Mouse (Mus musculus) spleen, adult 18-20 months (tissue): ENCODE measurements at regions not wholly inside any gene's neighbourhood (a gene's known extent, or its start where the extent isn't known, plus 50 kb on each side); places are given as distances from the start of the nearest gene placed in this dataset.
A peak's percentile ranks its signal among the peaks of the same experiment; 100 is the strongest.
"Not testable (repeated sequence)": the region's sequence is repeated elsewhere in the genome, so short reads cannot be mapped to it uniquely, and the experiment has no call there.

Experiments used
- DNase-seq, 2 experiments: peaks; one replicate each; pipeline ENCODE4 v3.0.0; 2022; ENCODE audit warnings: mixed read lengths in 2 of 2

- DNase-seq, result not testable (repeated sequence)
These were observed 57.9 kb upstream of the Zfp709 start for GRCm38 (mm10) chr8:71823655-71824622.

DNA sequence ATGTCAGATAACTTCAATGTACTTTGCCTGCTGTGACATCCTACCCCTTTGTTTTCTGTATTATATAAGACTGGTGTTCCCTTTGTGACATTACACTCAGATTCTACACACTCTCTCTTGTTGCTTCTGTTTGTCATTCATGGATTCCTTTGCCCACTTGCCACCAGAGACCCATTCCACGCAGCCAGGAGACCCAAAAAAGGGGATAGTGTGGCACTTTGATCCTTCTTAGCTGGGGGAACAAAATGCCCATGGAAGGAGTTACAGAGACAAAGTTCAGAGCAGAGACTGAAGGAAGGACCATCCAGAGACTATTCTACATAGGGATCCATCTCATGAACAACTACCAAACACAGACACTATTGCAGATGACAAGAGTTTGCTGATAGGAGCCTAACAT is 59.1 kb upstream of the Zfp709 start:
- DNase-seq, result not testable (repeated sequence)

DNA sequence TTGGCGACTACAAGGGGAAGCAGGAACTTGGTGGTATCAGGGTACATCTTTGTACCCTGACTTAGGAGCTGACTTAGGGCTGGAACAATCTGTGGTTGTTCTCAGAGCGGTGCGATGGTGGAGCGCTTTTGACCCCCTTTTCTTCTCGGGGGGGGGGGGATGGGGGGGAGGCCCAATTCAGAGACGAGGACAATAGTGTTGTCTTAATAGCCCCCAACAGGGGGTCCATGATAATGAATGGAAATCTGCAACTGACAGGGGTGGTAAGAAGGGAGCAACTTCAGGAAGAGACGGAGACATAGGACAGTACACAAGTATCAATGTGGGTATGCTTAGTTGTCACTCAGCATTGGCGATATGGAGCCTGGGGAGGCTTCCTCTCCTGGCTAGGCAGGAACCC is 61.9 kb upstream of the Zfp709 start:
- DNase-seq, result not testable (repeated sequence)

- not testable (repeated sequence) for DNase-seq
These were observed 62.4 kb upstream of the Zfp709 start for GRCm38 (mm10) chr8:71819381-71819780.

GRCm38 (mm10) chr8:71816272-71817034 is 65.4 kb upstream of the Zfp709 start:
- not testable (repeated sequence) for DNase-seq

DNA sequence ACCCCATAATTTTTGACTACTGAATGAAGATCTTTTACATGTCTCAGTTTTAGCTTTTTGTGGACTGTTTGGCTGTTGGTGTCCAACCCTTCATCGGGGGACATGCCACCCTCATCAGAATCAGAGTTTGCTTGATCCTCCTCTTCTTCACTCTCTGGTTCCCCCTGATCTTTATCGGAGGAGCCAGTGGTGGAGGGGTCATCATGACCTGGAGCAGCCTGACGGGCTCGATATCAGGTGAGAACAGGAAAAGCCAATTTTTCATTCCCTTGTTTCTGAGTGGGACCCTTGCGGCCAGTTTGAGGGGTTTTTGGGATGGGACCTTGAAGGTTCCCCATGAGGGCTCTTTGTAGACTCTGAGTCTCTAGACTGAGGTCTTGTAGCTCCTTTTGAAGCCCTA is 66.0 kb upstream of the Zfp709 start:
- DNase-seq, result not testable (repeated sequence)

GRCm38 (mm10) chr8:71814740-71815514 is 66.9 kb upstream of the Zfp709 start:
- not testable (repeated sequence) for DNase-seq

DNA sequence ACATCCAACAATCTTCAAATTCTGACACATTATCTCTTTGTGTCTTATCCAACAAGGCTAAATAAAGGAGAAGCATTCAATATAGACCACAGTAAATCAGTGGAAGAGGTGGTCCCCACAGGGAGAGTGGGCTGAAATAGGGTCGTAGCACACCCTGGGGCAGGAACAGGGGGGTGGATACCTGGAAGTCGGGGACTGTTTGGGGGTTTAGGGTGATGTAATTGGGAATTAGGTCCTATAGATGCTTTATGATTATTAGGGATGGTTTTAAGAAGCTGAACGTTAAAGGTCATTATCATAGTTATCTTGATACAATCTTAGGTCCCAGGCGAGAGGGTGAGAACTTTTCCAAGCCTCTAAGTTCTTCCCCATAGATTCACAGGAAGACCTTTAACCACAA is 67.9 kb upstream of the Zfp709 start:
- DNase-seq, result not testable (repeated sequence)

- DNase-seq, result not testable (repeated sequence)
These were observed 68.6 kb upstream of the Zfp709 start for GRCm38 (mm10) chr8:71813239-71813638.

DNA sequence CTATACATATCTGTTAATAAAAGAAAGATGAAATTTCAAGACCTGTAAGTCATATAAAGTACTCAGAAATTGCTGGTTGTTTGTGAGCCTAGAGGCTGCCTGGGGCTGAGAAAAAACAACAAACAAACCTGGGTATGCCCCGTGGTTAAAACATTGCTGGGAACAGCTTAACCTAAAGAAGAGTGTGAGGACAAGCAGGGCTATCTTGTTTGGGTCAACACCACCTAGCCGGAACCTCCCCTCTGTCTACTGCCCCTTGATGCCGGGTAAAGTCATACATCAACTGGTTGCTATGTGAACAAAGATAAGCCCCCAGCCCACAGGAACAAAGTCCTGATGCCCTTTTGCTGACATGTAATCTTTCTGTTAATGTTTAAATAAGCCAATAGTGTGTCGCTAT is 74.0 kb upstream of the Zfp709 start:
- DNase-seq, result not testable (repeated sequence)

DNA sequence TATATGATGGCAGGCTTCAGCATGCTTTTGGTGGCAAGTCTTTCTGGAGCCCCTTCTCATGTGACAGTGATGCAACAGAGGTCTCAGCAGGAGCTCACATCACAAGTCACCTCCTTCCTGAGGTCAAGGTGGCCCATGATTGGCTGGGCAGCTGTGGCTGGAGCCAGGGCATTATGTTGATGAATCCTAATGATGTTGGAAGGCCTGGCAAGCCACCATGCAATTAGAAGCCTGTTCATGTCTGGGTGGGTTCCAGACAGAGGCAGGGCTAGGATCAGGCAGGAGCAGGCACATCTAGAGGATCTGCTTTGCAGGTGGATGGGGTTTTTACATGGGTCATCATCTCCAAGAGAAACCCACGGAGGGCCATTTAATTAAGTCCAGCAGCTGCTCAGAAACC is 77.2 kb upstream of the Zfp709 start:
- DNase-seq, result not testable (repeated sequence)

DNA sequence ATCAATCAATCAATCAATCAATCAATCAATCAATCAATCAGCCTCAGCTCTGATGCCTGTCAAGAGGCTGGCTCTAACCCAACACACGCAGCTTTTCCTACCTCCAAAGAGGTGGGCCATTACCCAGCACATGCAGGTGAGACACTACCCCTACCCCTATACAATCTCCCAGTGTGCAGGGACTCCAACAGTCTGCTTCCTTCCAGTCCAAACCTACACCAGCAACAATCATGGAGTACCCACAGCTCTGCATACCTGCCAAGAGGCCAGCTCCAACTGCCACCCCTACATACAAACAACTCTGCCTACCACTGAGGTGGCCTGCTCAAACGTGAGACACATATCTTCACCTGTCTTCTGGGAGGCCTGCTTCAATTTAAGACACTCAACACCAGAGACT is 76.7 kb upstream of the Fcho1 start:
- not testable (repeated sequence) for DNase-seq

DNA sequence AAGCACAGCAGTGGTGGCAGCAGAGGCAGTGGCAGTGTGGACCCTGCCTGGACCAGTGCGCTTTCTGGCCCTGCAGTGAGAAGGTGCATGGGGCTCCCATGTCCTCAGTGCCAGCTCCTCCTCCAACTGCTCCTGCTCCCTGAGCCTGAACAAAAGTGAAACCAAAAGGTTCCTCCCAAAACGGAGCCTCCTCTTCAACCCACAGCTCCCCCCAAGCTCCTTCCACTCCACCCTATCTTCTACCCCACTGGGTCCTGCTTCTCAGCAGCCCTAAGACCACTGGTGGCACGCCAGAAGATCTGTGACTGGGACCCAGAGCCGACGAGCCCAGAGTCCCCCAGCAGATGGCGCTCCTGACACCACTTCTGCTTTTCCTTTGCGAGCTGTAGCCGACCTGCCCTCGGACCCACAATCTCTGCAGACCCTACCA is 63.5 kb upstream of the Fcho1 start:
- DNase-seq, result peak in 1 of 2 experiments; percentile 36

DNA sequence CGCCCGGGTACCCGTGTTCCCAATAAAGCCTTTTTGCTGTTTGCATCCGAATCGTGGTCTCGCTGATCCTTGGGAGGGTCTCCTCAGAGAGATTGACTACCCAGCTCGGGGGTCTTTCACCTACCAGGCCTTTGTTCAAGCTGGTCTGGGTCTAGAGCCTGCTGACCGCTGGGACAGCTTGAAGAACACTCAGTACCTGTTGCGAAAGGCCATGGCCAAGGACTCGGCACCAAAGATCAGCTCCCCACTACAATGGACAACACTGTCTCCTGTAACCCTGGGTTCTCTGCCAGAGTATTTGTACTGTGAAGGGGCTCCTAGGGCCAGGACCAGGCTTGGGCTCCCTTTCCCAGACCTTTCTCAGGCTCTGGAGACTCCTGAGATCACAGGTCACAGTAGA is 55.1 kb upstream of the Fcho1 start:
- DNase-seq, result not testable (repeated sequence)

GRCm38 (mm10) chr8:71779824-71780223 is 54.3 kb upstream of the Fcho1 start:
- DNase-seq, result not testable (repeated sequence)

DNA sequence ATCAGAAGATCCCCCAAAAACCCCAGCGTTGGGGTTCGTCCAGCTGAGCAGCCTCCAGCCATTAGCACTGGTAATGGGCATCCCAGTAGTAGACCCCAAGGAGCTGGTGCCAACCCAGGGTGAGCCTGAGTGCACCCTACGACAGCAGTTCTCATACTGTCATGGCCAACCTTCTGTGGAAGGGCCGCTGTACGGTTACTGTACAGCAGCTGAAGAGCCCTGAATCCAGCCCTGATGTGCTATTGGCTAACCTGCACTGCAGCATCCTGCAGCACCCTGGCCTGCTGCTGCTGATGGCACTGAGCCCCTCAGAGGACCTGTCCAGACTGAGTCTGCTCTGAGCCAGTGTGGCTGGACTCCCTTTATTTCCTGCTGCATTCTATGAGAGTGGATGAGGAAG is 53.9 kb upstream of the Fcho1 start:
- not testable (repeated sequence) for DNase-seq

DNA sequence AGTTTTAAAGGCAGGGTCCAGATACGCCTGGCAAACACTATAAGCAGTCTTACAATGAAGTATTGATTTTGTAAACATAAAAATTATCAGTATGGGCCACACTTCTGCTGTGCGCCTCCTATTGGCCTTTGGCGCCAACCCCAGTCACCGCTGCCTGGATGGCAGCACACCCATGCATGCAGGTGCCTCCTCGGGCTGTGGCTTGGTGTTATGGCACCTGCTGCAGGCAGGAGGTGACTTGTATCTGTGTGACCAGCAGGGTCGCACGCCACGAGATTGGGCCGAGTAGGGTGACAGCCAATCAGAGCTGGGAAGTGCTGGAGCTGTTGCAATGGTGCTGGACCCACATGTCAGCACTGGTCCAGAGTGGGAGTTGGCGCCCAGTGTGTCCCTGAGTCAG is 53.4 kb upstream of the Fcho1 start:
- DNase-seq, result no peak
